Mouse (Mus musculus) intestine, embryonic 16.5 days (tissue): ENCODE data around the gene Ptprr. TPM values are rescaled to one million over a fixed set of nuclear protein-coding genes. Genes with fewer than 3 reads are reported as not detected.

ENCODE experiments used
- ATAC-seq: fragments of 200-750 bp; cut with Nextera tagmentation; 2 replicates; pipeline ENCODE4 v1.8.0; 2017; ENCODE audit warnings: moderate TSS enrichment, moderate library complexity
- H3K27ac ChIP-seq: fragments of 300-500 bp; sonication (generic); 2 replicates; pipeline ENCODE4 v1.5.1; 2014; ENCODE audit warnings: mild to moderate bottlenecking, low read length
- H3K27me3 ChIP-seq: fragments of 300-500 bp; sonication (generic); replicated peaks from 2 replicates; pipeline ENCODE4 v1.6.1; 2014; ENCODE audit warnings: low read length, control low read depth, mixed read lengths; ENCODE audit not compliant: control insufficient read depth, insufficient read depth
- H3K36me3 ChIP-seq: fragments of 300-500 bp; sonication (generic); 2 replicates; pipeline ENCODE4 v1.6.1; 2014; ENCODE audit warnings: low read length, control low read depth; ENCODE audit not compliant: control insufficient read depth, insufficient read depth
- H3K4me1 ChIP-seq: fragments of 300-500 bp; sonication (generic); 2 replicates; pipeline ENCODE4 v1.6.1; 2014; ENCODE audit warnings: low read length, control low read depth, mixed read lengths; ENCODE audit not compliant: control insufficient read depth, insufficient read depth
- H3K4me2 ChIP-seq: fragments of 300-500 bp; sonication (generic); 2 replicates; pipeline ENCODE4 v1.6.1; 2014; ENCODE audit warnings: low read depth, low read length, control low read depth
- H3K4me3 ChIP-seq: fragments of 300-500 bp; sonication (generic); 2 replicates; pipeline ENCODE4 v1.5.1; 2014; ENCODE audit warnings: mild to moderate bottlenecking, low read length
- H3K9ac ChIP-seq: fragments of 300-500 bp; sonication (generic); 2 replicates; pipeline ENCODE4 v1.6.1; 2014; ENCODE audit warnings: low read depth, low read length
- H3K9me3 ChIP-seq: fragments of 300-500 bp; sonication (generic); 2 replicates; pipeline ENCODE4 v1.6.1; 2016; ENCODE audit warnings: low read length, control low read depth; ENCODE audit not compliant: control insufficient read depth
- WGBS: fragments of 180-500 bp; shearing (Covaris S2); extraction: QIAGEN DNeasy Blood & Tissue Kit; methylation state at CpG from one replicate; pipeline ENCODE4 v1.1.7; 2014; 5-methylcytosine and 5-hydroxymethylcytosine counted together
- polyA plus RNA-seq: library from polyadenylated mRNA; unstranded; fragments of >200 nt; fragmentation: Nextera tagmentation; extraction: Ambion mirVana; gene quantifications from 2 replicates; pipeline ENCODE4 v1.2.1, GENCODE M21; 2015

The Ptprr gene
- polyA plus RNA-seq, 1 experiment from 2014 or later = 4.1 TPM

DNA sequence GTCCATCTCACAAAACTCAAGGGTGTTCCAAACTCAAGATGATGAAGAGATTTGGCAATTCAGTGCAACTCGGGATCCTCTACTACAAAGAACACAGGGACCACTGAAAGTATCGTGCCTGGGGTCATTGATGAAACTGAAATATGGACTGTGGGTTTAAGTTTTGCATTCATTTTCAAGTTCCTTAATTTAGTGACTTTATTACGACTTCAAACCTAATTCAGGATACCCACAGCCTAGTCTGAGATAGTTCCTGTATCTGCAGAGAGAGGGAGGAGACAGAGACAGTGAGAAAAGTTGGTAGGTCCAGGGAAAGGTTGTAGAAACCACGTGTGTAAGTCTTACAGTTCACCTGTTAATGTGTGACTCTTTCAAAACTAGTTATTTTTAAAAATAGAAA, 272.5 kb downstream of the Ptprr start:
- Histone ChIP-seq H3K9me3 (no peaks in the 10 kb centered on the region), H3K36me3 (no peaks in the 10 kb centered on the region), H3K4me2 (no peak overlapping the region), H3K9ac (no peak overlapping the region), H3K27me3 (no peaks in the 10 kb centered on the region), H3K4me3 (no peak overlapping the region), H3K4me1 (no peaks in the 10 kb centered on the region), H3K27ac (no peak overlapping the region)
- ATAC-seq = no peak
- WGBS = 71% methylated on average over 4 of the region's 4 CpGs

DNA sequence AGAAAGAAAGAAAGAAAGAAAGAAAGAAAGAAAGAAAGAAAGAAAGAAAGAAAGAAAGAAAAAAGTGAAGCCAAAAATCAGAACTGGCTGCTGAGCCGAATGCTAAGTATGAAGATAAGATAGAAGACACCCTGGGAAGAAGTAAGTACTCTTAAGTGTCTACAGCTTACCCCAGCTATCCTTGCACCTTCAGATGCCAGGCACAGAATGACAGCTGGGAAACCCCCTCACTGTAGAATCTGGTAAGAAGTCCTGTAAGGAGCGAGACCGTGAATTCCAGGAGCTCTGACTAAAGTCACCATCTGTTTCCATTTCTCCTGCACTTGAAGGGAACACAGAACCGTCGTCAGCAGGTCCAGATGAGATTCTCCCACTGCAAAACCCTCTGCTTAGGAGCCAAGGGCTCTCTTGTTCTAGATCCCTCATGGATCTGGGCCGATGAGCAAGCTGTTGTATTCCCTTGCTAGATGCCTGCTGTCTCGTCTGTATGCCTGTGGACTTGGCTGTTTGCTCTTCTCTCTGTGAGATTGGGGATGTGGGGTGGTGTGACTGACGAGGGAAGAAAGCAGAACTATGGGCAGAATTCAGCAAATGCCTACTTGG, 273.2 kb downstream of the Ptprr start:
- Histone ChIP-seq H3K4me3 (no peak overlapping the region), H3K4me2 (no peak overlapping the region), H3K27ac (no peak overlapping the region), H3K27me3 (no peaks in the 10 kb centered on the region), H3K9ac (no peak overlapping the region), H3K4me1 (no peaks in the 10 kb centered on the region), H3K9me3 (no peaks in the 10 kb centered on the region), H3K36me3 (no peaks in the 10 kb centered on the region)
- no peak for ATAC-seq
- whole genome bisulfite sequencing = 73% methylated on average over 8 of the region's 8 CpGs

DNA sequence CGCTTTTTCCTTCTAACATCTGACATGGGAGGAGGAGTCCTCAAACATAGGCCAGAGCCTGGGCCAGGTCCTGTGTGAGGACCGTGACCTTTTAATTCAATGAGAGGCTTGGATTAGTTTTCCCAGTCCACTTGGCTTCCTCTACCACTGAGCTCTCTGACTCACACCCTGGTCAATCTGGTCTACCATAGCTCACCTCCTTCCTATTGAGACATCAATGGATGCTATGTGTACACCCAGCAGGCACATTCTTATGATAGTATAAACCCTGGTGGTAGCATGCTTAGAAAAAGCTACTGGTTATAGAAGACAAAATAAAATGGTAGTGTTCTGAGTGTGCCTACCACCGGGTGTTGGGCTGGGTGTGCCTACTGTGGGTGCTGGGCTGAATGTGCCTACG, 278.4 kb downstream of the Ptprr start:
- no peak for ATAC-seq
- H3K27me3 ChIP-seq = peaks cover 5% of the 10 kb centered on the region
- no peak overlapping the region for H3K4me2 ChIP-seq
- 87% methylated on average over 4 of the region's 4 CpGs for WGBS
- peaks cover 11% of the 10 kb centered on the region for H3K4me1 ChIP-seq
- no peak overlapping the region for H3K4me3 ChIP-seq
- no peak overlapping the region for H3K27ac ChIP-seq
- no peaks in the 10 kb centered on the region for H3K9me3 ChIP-seq
- H3K36me3 ChIP-seq = no peaks in the 10 kb centered on the region
- no peak overlapping the region for H3K9ac ChIP-seq

DNA sequence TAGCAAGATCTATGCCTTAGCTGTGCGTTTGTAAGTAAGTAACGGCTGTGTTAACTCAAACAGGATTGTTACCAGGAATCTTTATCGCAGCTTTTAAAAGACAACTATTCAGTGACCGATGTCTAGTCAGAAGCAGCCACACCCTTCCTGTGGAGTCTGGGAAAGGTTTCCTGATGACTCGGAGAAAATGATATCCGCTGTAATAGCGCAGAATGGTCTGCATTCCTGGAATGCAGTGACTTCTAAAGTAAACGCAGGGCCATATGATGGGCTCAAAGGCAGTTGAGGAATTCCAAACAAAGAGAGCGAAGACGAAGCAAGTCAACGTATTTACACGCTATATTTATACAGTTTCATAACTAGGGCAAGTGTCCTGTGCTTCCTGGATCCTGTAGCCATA, 279.8 kb downstream of the Ptprr start:
- Histone ChIP-seq H3K36me3 (no peaks in the 10 kb centered on the region), H3K9me3 (no peaks in the 10 kb centered on the region), H3K9ac (no peak overlapping the region), H3K27ac (no peak overlapping the region), H3K4me3 (0 out of 2 replicates have a peak overlapping the region, but pooled peaks have one; percentile 9), H3K4me2 (peak overlapping the region; percentile 32; the same call in 1 of the 2 replicates), H3K4me1 (peaks cover 14% of the 10 kb centered on the region), H3K27me3 (peaks cover 12% of the 10 kb centered on the region)
- WGBS = 27% methylated on average over 12 of the region's 12 CpGs
- ATAC-seq = peak; percentile 61; the same call in 1 of the 2 replicates

DNA sequence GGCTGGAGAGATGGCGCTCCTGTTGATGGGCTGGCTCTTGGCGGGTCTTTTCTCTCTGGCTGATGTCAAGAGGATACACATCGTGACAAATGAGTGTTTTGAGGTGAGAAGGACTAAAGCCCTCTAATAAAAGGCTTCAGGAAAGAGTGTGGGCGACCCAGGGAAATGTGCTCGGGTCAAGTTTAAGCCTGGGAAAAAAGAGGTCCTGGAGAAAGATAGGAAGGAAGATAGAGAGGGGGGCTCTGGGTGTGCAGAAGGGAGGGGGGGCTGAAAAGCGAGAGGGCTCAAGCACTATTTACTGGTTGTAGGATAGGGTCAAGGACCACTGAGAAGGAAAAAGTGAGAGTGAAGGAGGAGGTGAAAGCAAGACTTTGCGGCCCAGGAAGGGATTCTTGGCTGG, 282.8 kb downstream of the Ptprr start:
- H3K9ac ChIP-seq = peak overlapping the region; percentile 66
- peak; percentile 52 for ATAC-seq
- peaks cover 14% of the 10 kb centered on the region for H3K4me1 ChIP-seq
- peak overlapping the region; percentile 59 for H3K4me3 ChIP-seq
- H3K4me2 ChIP-seq = peak overlapping the region; percentile 93
- no peaks in the 10 kb centered on the region for H3K36me3 ChIP-seq
- H3K27me3 ChIP-seq = peaks cover 12% of the 10 kb centered on the region
- no peaks in the 10 kb centered on the region for H3K9me3 ChIP-seq
- 29% methylated on average over 7 of the region's 7 CpGs for whole genome bisulfite sequencing
- no peak overlapping the region for H3K27ac ChIP-seq

DNA sequence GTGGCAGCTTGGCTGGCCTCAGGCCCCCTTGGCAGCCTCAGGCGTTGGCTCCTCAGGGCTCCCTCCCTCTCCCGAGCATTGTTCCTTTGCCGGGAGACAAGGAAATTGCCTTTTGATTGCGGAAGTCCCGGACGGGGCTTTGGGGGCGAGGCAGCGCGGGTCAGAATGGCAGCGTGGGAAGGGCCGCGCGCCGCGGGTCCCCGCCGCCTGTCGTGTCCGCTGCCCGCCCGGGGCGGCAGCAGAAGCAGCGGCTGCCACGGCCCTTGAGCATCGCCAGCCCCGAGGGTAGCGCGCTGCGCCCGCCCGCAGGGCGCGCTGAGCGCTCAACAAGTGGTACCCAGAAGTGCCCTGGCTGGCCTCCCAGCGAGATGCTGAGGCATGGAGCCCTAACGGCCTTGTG, 283.2 kb downstream of the Ptprr start:
- Histone ChIP-seq H3K27me3 (peaks cover 12% of the 10 kb centered on the region), H3K36me3 (no peaks in the 10 kb centered on the region), H3K4me2 (peak overlapping the region; percentile 93), H3K27ac (no peak overlapping the region), H3K4me3 (peak overlapping the region; percentile 59), H3K9me3 (no peaks in the 10 kb centered on the region), H3K4me1 (peaks cover 14% of the 10 kb centered on the region), H3K9ac (peak overlapping the region; percentile 66)
- WGBS = 1% methylated on average over 36 of the region's 36 CpGs
- peak; percentile 61 for ATAC-seq

DNA sequence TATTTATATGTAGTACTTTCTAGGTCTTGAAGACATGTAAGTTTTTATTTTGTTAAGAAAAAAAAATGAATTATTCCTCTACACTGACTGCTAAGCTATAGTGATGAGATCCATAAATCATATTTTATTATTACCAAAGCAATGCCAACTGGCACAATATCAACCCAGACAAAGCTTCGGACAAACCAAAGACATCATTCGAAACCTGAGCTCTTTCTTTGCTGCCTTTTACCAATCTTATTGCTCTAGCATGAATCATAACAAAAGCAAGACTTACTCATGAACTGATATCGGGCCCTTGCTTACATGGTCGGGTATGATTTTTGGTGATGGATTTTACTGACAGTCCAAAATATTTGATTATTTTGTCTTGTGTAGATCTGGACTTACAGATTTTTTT, 286.3 kb downstream of the Ptprr start:
- Histone ChIP-seq H3K4me3 (no peak overlapping the region), H3K9ac (no peak overlapping the region), H3K9me3 (no peaks in the 10 kb centered on the region), H3K27me3 (peaks cover 12% of the 10 kb centered on the region), H3K4me2 (no peak overlapping the region), H3K4me1 (peaks cover 4% of the 10 kb centered on the region; the same call in 1 of the 2 replicates), H3K36me3 (no peaks in the 10 kb centered on the region), H3K27ac (no peak overlapping the region)
- 84% methylated on average over 4 of the region's 4 CpGs for WGBS
- no peak for ATAC-seq

DNA sequence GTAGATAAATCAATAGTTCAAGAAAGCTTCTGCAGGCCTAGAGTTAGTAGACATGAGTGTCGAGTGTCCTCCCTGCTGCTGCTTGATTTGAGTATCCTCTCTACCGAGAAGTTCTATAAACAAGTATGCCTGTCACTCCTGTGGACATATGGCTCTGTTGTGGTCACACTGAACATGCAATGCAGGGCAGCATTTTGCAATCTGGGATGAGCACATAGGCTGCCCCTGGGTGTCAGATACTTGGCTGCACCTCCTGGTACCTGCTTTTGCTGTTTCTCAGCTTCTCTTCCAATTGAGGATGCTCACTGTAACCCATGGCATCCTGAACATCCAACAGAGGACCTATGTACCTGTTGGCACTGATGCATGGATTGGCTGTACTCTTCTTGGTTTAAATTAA, 291.4 kb downstream of the Ptprr start:
- H3K4me1 ChIP-seq = no peaks in the 10 kb centered on the region
- no peak overlapping the region for H3K4me3 ChIP-seq
- no peaks in the 10 kb centered on the region for H3K36me3 ChIP-seq
- no peak overlapping the region for H3K4me2 ChIP-seq
- H3K9ac ChIP-seq = no peak overlapping the region
- no peaks in the 10 kb centered on the region for H3K9me3 ChIP-seq
- no peak overlapping the region for H3K27ac ChIP-seq
- ATAC-seq = no peak
- no peaks in the 10 kb centered on the region for H3K27me3 ChIP-seq
- WGBS = 54% methylated on average over 2 of the region's 2 CpGs

DNA sequence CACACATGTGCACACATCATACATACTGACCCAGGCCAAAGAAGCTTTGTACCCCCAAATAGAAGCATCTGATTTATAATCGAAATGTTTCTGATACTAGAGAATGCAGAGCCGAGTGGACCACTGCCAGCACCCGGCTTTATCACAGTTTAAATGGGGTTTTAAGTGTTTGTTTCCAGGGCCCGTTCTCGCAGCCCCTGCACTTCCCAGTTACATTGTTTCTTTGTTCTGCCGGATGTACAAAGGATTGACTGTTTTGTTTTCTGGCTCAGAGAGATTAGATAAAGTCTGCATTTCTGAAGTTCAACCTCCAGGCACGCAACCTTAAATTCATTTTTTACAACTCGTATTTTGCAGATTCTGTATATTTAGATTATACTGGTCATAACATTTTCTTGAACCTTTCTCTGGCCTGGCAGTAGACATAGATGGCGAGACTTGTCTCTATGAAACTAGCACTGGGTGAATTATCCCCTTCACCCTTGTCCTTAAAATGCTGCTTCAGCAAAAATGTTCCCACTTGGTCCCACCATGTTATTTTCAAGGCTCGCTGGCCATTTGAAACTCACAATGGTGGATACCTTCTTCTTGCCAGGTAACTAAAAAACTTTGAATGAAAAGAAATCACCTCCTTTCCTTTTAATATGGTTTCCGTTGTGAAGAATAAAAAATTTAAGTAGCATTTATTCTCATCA, 292.6 kb downstream of the Ptprr start:
- no peaks in the 10 kb centered on the region for H3K36me3 ChIP-seq
- no peak for ATAC-seq
- no peak overlapping the region for H3K4me3 ChIP-seq
- 46% methylated on average over 11 of the region's 11 CpGs for WGBS
- H3K9me3 ChIP-seq = no peaks in the 10 kb centered on the region
- H3K4me1 ChIP-seq = no peaks in the 10 kb centered on the region
- H3K27me3 ChIP-seq = no peaks in the 10 kb centered on the region
- H3K9ac ChIP-seq = no peak overlapping the region
- H3K27ac ChIP-seq = no peak overlapping the region
- H3K4me2 ChIP-seq = no peak overlapping the region
